Mouse (Mus musculus) testis, adult 2 months (tissue): ENCODE data around the gene Eme2.

Source experiments
- CTCF ChIP-seq: fragments of 200-500 bp; IDR thresholded peaks from 2 replicates; pipeline ENCODE4 v1.5.1; 2012; ENCODE audit warnings: low read depth, mild to moderate bottlenecking, inconsistent platforms, low read length, moderate library complexity; ENCODE audit not compliant: control insufficient read depth, insufficient read depth, insufficient replicate concordance
- POLR2A ChIP-seq: fragments of 200-500 bp; IDR thresholded peaks from 2 replicates; pipeline ENCODE4 v1.6.1; 2012; ENCODE audit warnings: low read depth, mild to moderate bottlenecking, inconsistent platforms, low read length, moderate library complexity; ENCODE audit not compliant: control insufficient read depth

DNA sequence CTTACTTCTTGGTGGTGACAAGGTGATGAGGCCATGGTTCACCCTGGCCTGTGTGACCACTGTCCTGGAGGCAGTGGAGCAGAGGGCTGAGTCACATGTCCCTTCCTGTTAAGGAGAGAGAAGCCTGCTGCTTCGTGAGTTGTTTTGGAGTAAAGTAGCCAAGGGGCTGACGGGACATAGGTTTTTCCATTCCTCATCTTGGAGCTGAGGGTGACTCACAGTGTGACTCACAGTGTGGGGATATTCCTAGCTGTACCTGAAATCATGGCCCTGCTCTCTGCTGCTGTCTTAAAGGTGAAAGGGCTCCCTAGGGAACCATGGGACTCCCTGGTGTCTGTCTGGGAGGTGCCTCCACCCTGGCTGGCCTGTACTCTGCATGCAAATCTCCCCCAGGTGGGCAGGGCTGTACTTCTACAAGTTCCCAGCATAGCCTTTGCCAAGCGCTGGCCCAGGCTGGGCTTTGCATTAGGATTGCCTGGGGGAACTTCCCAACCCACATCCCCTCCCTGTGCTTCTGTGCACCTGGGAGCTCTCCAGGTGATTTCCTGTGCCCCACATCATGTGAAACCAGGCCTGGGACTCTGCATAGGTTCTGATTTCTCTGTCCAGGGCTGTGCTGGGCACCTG is 38.9 kb downstream of the Eme2 start:
- TF ChIP-seq CTCF (no peak), POLR2A (no peak)
